Mouse (Mus musculus): Measurements from ENCODE around the gene Spa17.

DNA sequence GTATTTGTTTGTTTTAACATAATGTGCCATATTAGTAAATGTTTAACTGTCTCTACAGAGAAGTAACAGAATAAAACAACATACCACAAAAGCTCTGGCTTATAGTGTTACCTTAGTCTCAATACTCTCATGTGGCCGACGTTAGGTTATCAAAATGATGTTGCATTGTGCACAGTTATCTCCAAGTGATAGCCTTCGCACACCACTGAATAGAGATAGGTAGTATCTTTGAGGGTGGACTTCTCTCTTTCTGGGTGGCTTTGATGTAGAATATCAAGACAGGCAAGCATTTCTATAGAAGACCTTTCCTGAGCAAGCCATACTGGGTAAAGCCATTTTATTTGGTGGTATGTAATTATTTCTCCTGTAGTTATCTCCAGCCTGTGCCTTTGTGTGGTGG, 8.4 kb downstream of the Spa17 start:
- TF ChIP-seq GATA1 (IDR thresholded peaks at IDR 0.05; ENCODE audit: borderline replicate concordance, low read length) (no peak), FLI1 (IDR thresholded peaks at IDR 0.05; ENCODE audit: low read length) (no peak)

Data from megakaryocyte, embryonic 14.5 days (primary cell).